Mouse (Mus musculus): ENCODE results near the gene Rnf38. TPM values are rescaled to one million over a fixed set of nuclear protein-coding genes. Genes with fewer than 3 reads are reported as not detected.

Gene Rnf38
- total RNA-seq, 1 experiment: 19.6 TPM

DNA sequence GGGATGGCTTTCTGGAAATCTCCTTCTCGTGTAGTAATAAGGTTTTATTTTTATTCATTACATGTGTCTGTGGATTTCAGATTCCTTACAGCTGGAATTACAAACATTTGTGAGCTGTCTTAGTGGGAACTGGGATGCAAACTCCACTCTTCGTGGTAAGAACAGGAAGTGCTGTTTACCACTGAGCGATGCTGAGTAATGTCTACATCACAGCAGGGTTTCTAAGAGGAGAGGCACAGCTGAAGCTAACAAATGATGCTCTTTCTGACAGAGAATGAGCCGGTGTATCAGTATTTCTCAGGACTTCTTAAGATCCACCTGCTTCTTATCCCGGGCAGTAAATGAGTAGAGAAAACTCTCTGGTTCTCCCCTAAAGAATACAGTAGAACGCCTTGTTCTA is 77.1 kb downstream of the Rnf38 start:
- no peak for TF ChIP-seq ZC3H11A (IDR thresholded peaks at IDR 0.05; ENCODE audit: borderline replicate concordance, low read depth, low read length)
- no peak for TF ChIP-seq ZNF384 (IDR thresholded peaks at IDR 0.05; ENCODE audit: low read depth, low read length)
- no peak for TF ChIP-seq MAFK (IDR thresholded peaks at IDR 0.05; ENCODE audit: insufficient read depth, low read depth, low read length)
- no peak for TF ChIP-seq HCFC1 (IDR thresholded peaks at IDR 0.05; ENCODE audit: borderline replicate concordance, insufficient read depth, low read length)
- TF ChIP-seq CHD2 (IDR thresholded peaks at IDR 0.05; ENCODE audit: low read depth, low read length): no peak
- Histone ChIP-seq H3K4me3 (ENCODE audit: insufficient read depth in 1 of 2, low read depth in 1 of 2, low read length in 2 of 2, poor library complexity in 1 of 2, severe bottlenecking in 1 of 2) (no peak overlapping the region), H3K9me3 (ENCODE audit: control insufficient read depth, insufficient read depth, low read depth, low read length) (no peaks in the 10 kb centered on the region), H3K9ac (ENCODE audit: insufficient read depth, low read depth, low read length, poor library complexity, severe bottlenecking) (no peak overlapping the region), H3K4me1 (ENCODE audit: control insufficient read depth in 2 of 2, insufficient read depth in 2 of 2, low read length in 2 of 2, poor library complexity in 1 of 2) (peaks cover 0 to under 1% of the 10 kb centered on the region in 2 experiments; a peak in 2 of 4 replicates), H3K36me3 (ENCODE audit: control insufficient read depth, insufficient read depth, low read length, poor library complexity, severe bottlenecking) (peaks cover 5% of the 10 kb centered on the region; the same call in 1 of the 2 replicates), H3K27ac (ENCODE audit: insufficient read depth, low read depth, low read length, poor library complexity, severe bottlenecking) (no peak overlapping the region)
- in situ Hi-C loops (cut with MboI; ENCODE audit: low sequenced_read_pairs in 2 of 2, unreplicated experiment in 2 of 2): no loop called here
- no peak for DNase-seq (ENCODE audit: low read depth, low spot score)

DNA sequence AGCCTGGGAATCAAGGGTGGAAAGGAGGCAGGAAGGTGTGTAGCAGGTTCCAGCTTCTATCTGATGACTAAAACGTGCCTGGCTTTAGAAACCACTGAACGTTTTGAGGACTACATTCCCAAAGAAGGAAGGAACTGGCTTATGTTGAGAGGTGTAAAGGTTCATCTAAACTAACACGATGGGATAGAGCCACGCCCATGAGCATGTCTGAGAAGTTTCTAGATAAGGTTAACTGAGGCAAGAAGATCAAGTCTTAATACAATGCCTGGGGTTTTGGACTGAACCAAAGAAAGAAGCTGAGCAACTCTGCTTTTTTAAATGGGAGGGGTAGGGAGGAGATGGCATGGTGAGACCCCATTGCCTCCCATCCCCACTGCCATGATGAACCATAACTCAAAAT is 78.7 kb downstream of the Rnf38 start:
- Histone ChIP-seq H3K4me1 (ENCODE audit: control insufficient read depth in 2 of 2, insufficient read depth in 2 of 2, low read length in 2 of 2, poor library complexity in 1 of 2) (no peaks in the 10 kb centered on the region), H3K27ac (ENCODE audit: insufficient read depth, low read depth, low read length, poor library complexity, severe bottlenecking) (no peak overlapping the region), H3K9ac (ENCODE audit: insufficient read depth, low read depth, low read length, poor library complexity, severe bottlenecking) (no peak overlapping the region), H3K36me3 (ENCODE audit: control insufficient read depth, insufficient read depth, low read length, poor library complexity, severe bottlenecking) (peaks cover 5% of the 10 kb centered on the region; the same call in 1 of the 2 replicates), H3K4me3 (ENCODE audit: insufficient read depth in 1 of 2, low read depth in 1 of 2, low read length in 2 of 2, poor library complexity in 1 of 2, severe bottlenecking in 1 of 2) (no peak overlapping the region), H3K9me3 (ENCODE audit: control insufficient read depth, insufficient read depth, low read depth, low read length) (no peaks in the 10 kb centered on the region)
- DNase-seq (ENCODE audit: low read depth, low spot score): no peak
- in situ Hi-C loops (cut with MboI; ENCODE audit: low sequenced_read_pairs in 2 of 2, unreplicated experiment in 2 of 2): no loop called here
- TF ChIP-seq MAFK (IDR thresholded peaks at IDR 0.05; ENCODE audit: insufficient read depth, low read depth, low read length) (no peak), CHD2 (IDR thresholded peaks at IDR 0.05; ENCODE audit: low read depth, low read length) (no peak), ZC3H11A (IDR thresholded peaks at IDR 0.05; ENCODE audit: borderline replicate concordance, low read depth, low read length) (no peak), HCFC1 (IDR thresholded peaks at IDR 0.05; ENCODE audit: borderline replicate concordance, insufficient read depth, low read length) (no peak), ZNF384 (IDR thresholded peaks at IDR 0.05; ENCODE audit: low read depth, low read length) (no peak)

- no peaks in the 10 kb centered on the region for H3K4me1 ChIP-seq (ENCODE audit: control insufficient read depth in 2 of 2, insufficient read depth in 2 of 2, low read length in 2 of 2, poor library complexity in 1 of 2)
- no peak for DNase-seq (ENCODE audit: low read depth, low spot score)
- no peak overlapping the region for H3K4me3 ChIP-seq (ENCODE audit: insufficient read depth in 1 of 2, low read depth in 1 of 2, low read length in 2 of 2, poor library complexity in 1 of 2, severe bottlenecking in 1 of 2)
- TF ChIP-seq ZC3H11A (IDR thresholded peaks at IDR 0.05; ENCODE audit: borderline replicate concordance, low read depth, low read length) (no peak), MAFK (IDR thresholded peaks at IDR 0.05; ENCODE audit: insufficient read depth, low read depth, low read length) (no peak), CHD2 (IDR thresholded peaks at IDR 0.05; ENCODE audit: low read depth, low read length) (no peak), ZNF384 (IDR thresholded peaks at IDR 0.05; ENCODE audit: low read depth, low read length) (no peak), HCFC1 (IDR thresholded peaks at IDR 0.05; ENCODE audit: borderline replicate concordance, insufficient read depth, low read length) (no peak)
- in situ Hi-C loops (cut with MboI; ENCODE audit: low sequenced_read_pairs in 2 of 2, unreplicated experiment in 2 of 2): no loop called here
- peaks cover 7% of the 10 kb centered on the region; the same call in 1 of the 2 replicates for H3K36me3 ChIP-seq (ENCODE audit: control insufficient read depth, insufficient read depth, low read length, poor library complexity, severe bottlenecking)
- H3K27ac ChIP-seq (ENCODE audit: insufficient read depth, low read depth, low read length, poor library complexity, severe bottlenecking): no peak overlapping the region
- no peak overlapping the region for H3K9ac ChIP-seq (ENCODE audit: insufficient read depth, low read depth, low read length, poor library complexity, severe bottlenecking)
- H3K9me3 ChIP-seq (ENCODE audit: control insufficient read depth, insufficient read depth, low read depth, low read length): no peaks in the 10 kb centered on the region
Observed at GRCm38 (mm10) chr4:44152904-44153303, 80.7 kb downstream of the Rnf38 start.

DNA sequence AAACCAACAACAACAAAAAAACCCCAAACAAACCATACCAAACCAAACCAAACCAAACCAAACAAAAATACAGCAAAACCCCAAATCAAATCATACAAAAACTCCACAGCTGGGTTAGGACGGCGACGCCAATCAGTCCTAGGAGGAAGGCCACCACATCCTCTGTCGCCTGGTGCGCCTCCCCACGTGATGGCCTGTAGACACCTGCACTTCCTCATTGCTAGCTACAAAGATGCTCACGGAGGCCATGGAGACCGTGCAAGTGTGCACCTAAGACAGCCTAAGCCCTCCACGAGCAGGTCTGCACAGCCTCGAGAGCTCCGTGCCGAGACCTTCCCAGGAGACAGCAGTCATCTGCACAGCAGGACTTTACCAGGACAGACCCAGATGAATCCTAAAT is 106.8 kb downstream of the Rnf38 start:
- Histone ChIP-seq H3K4me3 (ENCODE audit: insufficient read depth in 1 of 2, low read depth in 1 of 2, low read length in 2 of 2, poor library complexity in 1 of 2, severe bottlenecking in 1 of 2) (no peak overlapping the region), H3K27ac (ENCODE audit: insufficient read depth, low read depth, low read length, poor library complexity, severe bottlenecking) (no peak overlapping the region), H3K9ac (ENCODE audit: insufficient read depth, low read depth, low read length, poor library complexity, severe bottlenecking) (no peak overlapping the region), H3K4me1 (ENCODE audit: control insufficient read depth in 2 of 2, insufficient read depth in 2 of 2, low read length in 2 of 2, poor library complexity in 1 of 2) (no peaks in the 10 kb centered on the region), H3K9me3 (ENCODE audit: control insufficient read depth, insufficient read depth, low read depth, low read length) (no peaks in the 10 kb centered on the region), H3K36me3 (ENCODE audit: control insufficient read depth, insufficient read depth, low read length, poor library complexity, severe bottlenecking) (peaks cover 20% of the 10 kb centered on the region; the same call in 1 of the 2 replicates)
- no peak for DNase-seq (ENCODE audit: low read depth, low spot score)
- in situ Hi-C loops (cut with MboI; ENCODE audit: low sequenced_read_pairs in 2 of 2, unreplicated experiment in 2 of 2): no loop called here
- TF ChIP-seq MAFK (IDR thresholded peaks at IDR 0.05; ENCODE audit: insufficient read depth, low read depth, low read length): no peak
- no peak for TF ChIP-seq ZNF384 (IDR thresholded peaks at IDR 0.05; ENCODE audit: low read depth, low read length)
- no peak for TF ChIP-seq HCFC1 (IDR thresholded peaks at IDR 0.05; ENCODE audit: borderline replicate concordance, insufficient read depth, low read length)
- TF ChIP-seq CHD2 (IDR thresholded peaks at IDR 0.05; ENCODE audit: low read depth, low read length): no peak
- TF ChIP-seq ZC3H11A (IDR thresholded peaks at IDR 0.05; ENCODE audit: borderline replicate concordance, low read depth, low read length): no peak
